Mouse (Mus musculus): ENCODE measurements around the gene Saysd1. TPM values are rescaled to one million over a fixed set of nuclear protein-coding genes. Genes with fewer than 3 reads are reported as not detected.

Gene Saysd1
- polyA plus RNA-seq, 1 experiment from 2014 or later = 15.8 TPM

GRCm38 (mm10) chr14:20175114-20175513 lies 36.8 kb upstream of the Saysd1 start:
- H3K27me3 ChIP-seq (replicated peaks) = no peaks in the 10 kb centered on the region
- no peak overlapping the region for H3K4me2 ChIP-seq (replicated peaks)
- peaks cover 10% of the 10 kb centered on the region for H3K4me1 ChIP-seq (replicated peaks)
- H3K27ac ChIP-seq = no peak overlapping the region
- H3K9ac ChIP-seq = no peak overlapping the region
- no peak for ATAC-seq
- no peaks in the 10 kb centered on the region for H3K36me3 ChIP-seq
- no peak overlapping the region for H3K4me3 ChIP-seq (replicated peaks)
- 91% methylated on average over 7 of the region's 7 CpGs for WGBS
- H3K9me3 ChIP-seq = no peaks in the 10 kb centered on the region

GRCm38 (mm10) chr14:20174696-20175095 lies 36.4 kb upstream of the Saysd1 start:
- Histone ChIP-seq H3K4me2 (replicated peaks) (no peak overlapping the region), H3K27me3 (replicated peaks) (no peaks in the 10 kb centered on the region), H3K9ac (no peak overlapping the region), H3K4me3 (replicated peaks) (no peak overlapping the region), H3K36me3 (no peaks in the 10 kb centered on the region), H3K9me3 (no peaks in the 10 kb centered on the region), H3K27ac (no peak overlapping the region), H3K4me1 (replicated peaks) (peaks cover 7% of the 10 kb centered on the region)
- WGBS = 86% methylated on average over 6 of the region's 6 CpGs
- ATAC-seq = no peak

GRCm38 (mm10) chr14:20173873-20174490 lies 35.6 kb upstream of the Saysd1 start:
- no peak for ATAC-seq
- Histone ChIP-seq H3K36me3 (no peaks in the 10 kb centered on the region), H3K9ac (no peak overlapping the region), H3K9me3 (no peaks in the 10 kb centered on the region), H3K4me1 (replicated peaks) (peaks cover 4% of the 10 kb centered on the region; the same call in 1 of the 2 replicates), H3K27ac (no peak overlapping the region), H3K27me3 (replicated peaks) (no peaks in the 10 kb centered on the region), H3K4me3 (replicated peaks) (no peak overlapping the region), H3K4me2 (replicated peaks) (no peak overlapping the region)
- WGBS = 92% methylated on average over 14 of the region's 14 CpGs

GRCm38 (mm10) chr14:20172924-20173323 lies 34.6 kb upstream of the Saysd1 start:
- Histone ChIP-seq H3K4me1 (replicated peaks) (no peaks in the 10 kb centered on the region), H3K27ac (no peak overlapping the region), H3K4me2 (replicated peaks) (no peak overlapping the region), H3K4me3 (replicated peaks) (no peak overlapping the region), H3K9ac (no peak overlapping the region), H3K36me3 (no peaks in the 10 kb centered on the region), H3K27me3 (replicated peaks) (no peaks in the 10 kb centered on the region), H3K9me3 (no peaks in the 10 kb centered on the region)
- no peak for ATAC-seq
- 72% methylated on average over 4 of the region's 4 CpGs for WGBS

- Histone ChIP-seq H3K27ac (no peak overlapping the region), H3K27me3 (replicated peaks) (no peaks in the 10 kb centered on the region), H3K4me3 (replicated peaks) (no peak overlapping the region), H3K36me3 (no peaks in the 10 kb centered on the region), H3K9ac (no peak overlapping the region), H3K4me2 (replicated peaks) (no peak overlapping the region), H3K9me3 (no peaks in the 10 kb centered on the region), H3K4me1 (replicated peaks) (peaks cover 2% of the 10 kb centered on the region)
- ATAC-seq = no peak
- 68% methylated on average over 5 of the region's 5 CpGs for WGBS
Observed at GRCm38 (mm10) chr14:20172509-20172908, 34.2 kb upstream of the Saysd1 start.

GRCm38 (mm10) chr14:20171840-20172239 lies 33.5 kb upstream of the Saysd1 start:
- H3K4me3 ChIP-seq (replicated peaks) = no peak overlapping the region
- H3K9ac ChIP-seq = no peak overlapping the region
- ATAC-seq = no peak
- H3K4me2 ChIP-seq (replicated peaks) = no peak overlapping the region
- H3K4me1 ChIP-seq (replicated peaks) = peaks cover 5% of the 10 kb centered on the region
- no peaks in the 10 kb centered on the region for H3K27me3 ChIP-seq (replicated peaks)
- H3K36me3 ChIP-seq = no peaks in the 10 kb centered on the region
- WGBS = 86% methylated on average over 3 of the region's 3 CpGs
- no peaks in the 10 kb centered on the region for H3K9me3 ChIP-seq
- H3K27ac ChIP-seq = no peak overlapping the region

- H3K4me1 ChIP-seq (replicated peaks) = peaks cover 22% of the 10 kb centered on the region
- 90% methylated on average over 4 of the region's 4 CpGs for WGBS
Observed at GRCm38 (mm10) chr14:20169251-20169650, 30.9 kb upstream of the Saysd1 start.

GRCm38 (mm10) chr14:20168478-20168877 lies 30.1 kb upstream of the Saysd1 start:
- H3K27me3 ChIP-seq (replicated peaks) = no peaks in the 10 kb centered on the region
- no peak overlapping the region for H3K27ac ChIP-seq
- H3K9ac ChIP-seq = no peak overlapping the region
- no peaks in the 10 kb centered on the region for H3K9me3 ChIP-seq
- WGBS = 53% methylated on average over 1 of the region's 1 CpGs
- H3K4me1 ChIP-seq (replicated peaks) = peaks cover 24% of the 10 kb centered on the region
- ATAC-seq = no peak
- H3K4me3 ChIP-seq (replicated peaks) = no peak overlapping the region
- H3K4me2 ChIP-seq (replicated peaks) = no peak overlapping the region
- no peaks in the 10 kb centered on the region for H3K36me3 ChIP-seq

More at GRCm38 (mm10) chr14:20169251-20169650, 30.9 kb upstream of the Saysd1 start:
- no peak overlapping the region for H3K4me2 ChIP-seq (replicated peaks)
- ATAC-seq = no peak
- H3K4me3 ChIP-seq (replicated peaks) = no peak overlapping the region
- no peak overlapping the region for H3K9ac ChIP-seq
- no peak overlapping the region for H3K27ac ChIP-seq
- no peaks in the 10 kb centered on the region for H3K27me3 ChIP-seq (replicated peaks)
- H3K36me3 ChIP-seq = no peaks in the 10 kb centered on the region
- H3K9me3 ChIP-seq = no peaks in the 10 kb centered on the region

GRCm38 (mm10) chr14:20168054-20168453 lies 29.7 kb upstream of the Saysd1 start:
- H3K27me3 ChIP-seq (replicated peaks) = no peaks in the 10 kb centered on the region
- no peaks in the 10 kb centered on the region for H3K36me3 ChIP-seq
- H3K4me1 ChIP-seq (replicated peaks) = peaks cover 24% of the 10 kb centered on the region
- no peak for ATAC-seq
- no peak overlapping the region for H3K4me3 ChIP-seq (replicated peaks)
- 89% methylated on average over 2 of the region's 2 CpGs for WGBS
- no peak overlapping the region for H3K27ac ChIP-seq
- H3K4me2 ChIP-seq (replicated peaks) = no peak overlapping the region
- H3K9ac ChIP-seq = no peak overlapping the region
- no peaks in the 10 kb centered on the region for H3K9me3 ChIP-seq

GRCm38 (mm10) chr14:20165413-20165812 lies 27.1 kb upstream of the Saysd1 start:
- Histone ChIP-seq H3K9ac (no peak overlapping the region), H3K4me2 (replicated peaks) (no peak overlapping the region), H3K27me3 (replicated peaks) (no peaks in the 10 kb centered on the region), H3K9me3 (no peaks in the 10 kb centered on the region), H3K4me1 (replicated peaks) (peaks cover 24% of the 10 kb centered on the region), H3K36me3 (no peaks in the 10 kb centered on the region), H3K4me3 (replicated peaks) (no peak overlapping the region), H3K27ac (no peak overlapping the region)
- WGBS = 55% methylated on average over 1 of the region's 1 CpGs
- ATAC-seq = 0 out of 2 replicates have a peak, but pooled peaks have one; percentile 7

GRCm38 (mm10) chr14:20164438-20164837 lies 26.1 kb upstream of the Saysd1 start:
- peak; percentile 22; the same call in 1 of the 2 replicates for ATAC-seq

GRCm38 (mm10) chr14:20162686-20163085 lies 24.4 kb upstream of the Saysd1 start:
- Histone ChIP-seq H3K4me2 (replicated peaks) (no peak overlapping the region), H3K27ac (no peak overlapping the region; the same call in 1 of the 2 replicates), H3K9me3 (no peaks in the 10 kb centered on the region), H3K36me3 (no peaks in the 10 kb centered on the region), H3K27me3 (replicated peaks) (no peaks in the 10 kb centered on the region), H3K4me3 (replicated peaks) (no peak overlapping the region), H3K9ac (no peak overlapping the region), H3K4me1 (replicated peaks) (peaks cover 44% of the 10 kb centered on the region)
- ATAC-seq = no peak
- WGBS = 47% methylated on average over 6 of the region's 6 CpGs

More at GRCm38 (mm10) chr14:20164438-20164837, 26.1 kb upstream of the Saysd1 start:
- Histone ChIP-seq H3K4me2 (replicated peaks) (no peak overlapping the region), H3K27ac (no peak overlapping the region), H3K9ac (no peak overlapping the region), H3K27me3 (replicated peaks) (no peaks in the 10 kb centered on the region), H3K9me3 (no peaks in the 10 kb centered on the region), H3K4me3 (replicated peaks) (no peak overlapping the region), H3K4me1 (replicated peaks) (peaks cover 33% of the 10 kb centered on the region), H3K36me3 (no peaks in the 10 kb centered on the region)
- 65% methylated on average over 7 of the region's 7 CpGs for WGBS

All from intestine, embryonic 15.5 days (tissue).